Mouse (Mus musculus) intestine, embryonic 16.5 days (tissue): Measurements from ENCODE around the gene Otulin. TPM values are rescaled to one million over a fixed set of nuclear protein-coding genes. Genes with fewer than 3 reads are reported as not detected.

Experiments used
- ATAC-seq: fragments of 200-750 bp; cut with Nextera tagmentation; 2 replicates; pipeline ENCODE4 v1.8.0; 2017; ENCODE audit warnings: moderate TSS enrichment, moderate library complexity
- H3K27ac ChIP-seq: fragments of 300-500 bp; sonication (generic); 2 replicates; pipeline ENCODE4 v1.5.1; 2014; ENCODE audit warnings: mild to moderate bottlenecking, low read length
- H3K27me3 ChIP-seq: fragments of 300-500 bp; sonication (generic); replicated peaks from 2 replicates; pipeline ENCODE4 v1.6.1; 2014; ENCODE audit warnings: low read length, control low read depth, mixed read lengths; ENCODE audit not compliant: control insufficient read depth, insufficient read depth
- H3K36me3 ChIP-seq: fragments of 300-500 bp; sonication (generic); 2 replicates; pipeline ENCODE4 v1.6.1; 2014; ENCODE audit warnings: low read length, control low read depth; ENCODE audit not compliant: control insufficient read depth, insufficient read depth
- H3K4me1 ChIP-seq: fragments of 300-500 bp; sonication (generic); 2 replicates; pipeline ENCODE4 v1.6.1; 2014; ENCODE audit warnings: low read length, control low read depth, mixed read lengths; ENCODE audit not compliant: control insufficient read depth, insufficient read depth
- H3K4me2 ChIP-seq: fragments of 300-500 bp; sonication (generic); 2 replicates; pipeline ENCODE4 v1.6.1; 2014; ENCODE audit warnings: low read depth, low read length, control low read depth
- H3K4me3 ChIP-seq: fragments of 300-500 bp; sonication (generic); 2 replicates; pipeline ENCODE4 v1.5.1; 2014; ENCODE audit warnings: mild to moderate bottlenecking, low read length
- H3K9ac ChIP-seq: fragments of 300-500 bp; sonication (generic); 2 replicates; pipeline ENCODE4 v1.6.1; 2014; ENCODE audit warnings: low read depth, low read length
- H3K9me3 ChIP-seq: fragments of 300-500 bp; sonication (generic); 2 replicates; pipeline ENCODE4 v1.6.1; 2016; ENCODE audit warnings: low read length, control low read depth; ENCODE audit not compliant: control insufficient read depth
- WGBS: fragments of 180-500 bp; shearing (Covaris S2); extraction: QIAGEN DNeasy Blood & Tissue Kit; methylation state at CpG from one replicate; pipeline ENCODE4 v1.1.7; 2014; 5-methylcytosine and 5-hydroxymethylcytosine counted together
- polyA plus RNA-seq: library from polyadenylated mRNA; unstranded; fragments of >200 nt; fragmentation: Nextera tagmentation; extraction: Ambion mirVana; gene quantifications from 2 replicates; pipeline ENCODE4 v1.2.1, GENCODE M21; 2015

Gene Otulin
- 4.7 and 17.1 TPM in 2 replicates for polyA plus RNA-seq

GRCm38 (mm10) chr15:27630601-27631383 lies at the start of gene Otulin:
Otulin (minus strand) TSS chr15:27630693.
- Histone ChIP-seq H3K27me3 (no peaks in the 10 kb centered on the region), H3K4me3 (peak within 1 kb of the TSS; percentile 92)
- WGBS, result 5% methylated on average over 56 of the region's 56 CpGs

DNA sequence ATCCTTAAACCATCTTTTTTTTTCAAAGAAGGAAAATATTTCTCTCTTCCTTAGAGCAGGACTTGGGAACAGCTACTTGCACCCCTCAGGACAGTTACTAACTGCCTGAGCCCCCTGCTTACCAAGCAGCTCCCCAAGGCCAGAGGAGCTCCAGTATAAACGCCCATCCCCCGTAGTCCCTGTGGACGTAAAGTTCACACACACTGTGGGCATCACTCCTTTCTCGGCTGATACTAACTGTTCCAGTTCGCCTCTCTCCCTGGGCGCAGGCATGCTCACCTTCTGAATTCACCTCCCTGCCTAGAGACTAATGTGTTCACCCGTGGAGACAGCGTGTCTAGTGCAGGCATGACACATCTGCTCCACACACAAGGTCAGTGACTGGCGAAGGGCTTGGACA lies 48.0 kb upstream of the Otulin start:
- ATAC-seq, result no peak
- 72% methylated on average over 9 of the region's 9 CpGs for WGBS
- no peaks in the 10 kb centered on the region for H3K27me3 ChIP-seq

More at GRCm38 (mm10) chr15:27630601-27631383, at the start of gene Otulin:
- peak within 1 kb of the TSS; percentile 54 for H3K27ac ChIP-seq
- H3K4me1 ChIP-seq, result peaks cover 15% of the 10 kb centered on the region
- H3K4me2 ChIP-seq, result peak within 1 kb of the TSS; percentile 77
- H3K9me3 ChIP-seq, result no peaks in the 10 kb centered on the region
- peak within 1 kb of the TSS; percentile 92 for H3K9ac ChIP-seq
- no peaks in the 10 kb centered on the region for H3K36me3 ChIP-seq
- ATAC-seq, result peak; percentile 99

DNA sequence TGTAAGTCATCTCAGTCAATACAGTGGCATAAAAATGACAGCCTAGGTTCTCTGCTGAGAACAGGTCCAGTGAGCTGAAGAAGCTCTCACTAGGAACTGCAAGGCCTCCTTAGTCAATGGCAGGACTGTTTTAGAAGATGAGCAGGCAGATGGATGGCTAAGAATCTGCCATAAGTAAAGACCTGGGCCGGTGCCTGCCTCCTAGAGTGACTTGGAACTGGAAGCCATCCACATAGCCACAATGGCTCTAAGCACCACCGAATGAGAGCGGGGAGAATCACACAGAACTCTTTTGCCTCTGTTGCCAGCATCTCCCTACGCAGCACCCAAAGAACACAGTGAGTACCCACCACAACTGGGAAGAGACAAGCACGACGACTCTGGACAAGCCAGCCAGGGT lies 47.3 kb upstream of the Otulin start:
- Histone ChIP-seq H3K36me3 (no peaks in the 10 kb centered on the region), H3K4me2 (no peak overlapping the region), H3K27ac (no peak overlapping the region), H3K4me1 (peaks cover 7% of the 10 kb centered on the region), H3K9me3 (no peaks in the 10 kb centered on the region), H3K27me3 (no peaks in the 10 kb centered on the region), H3K4me3 (no peak overlapping the region), H3K9ac (no peak overlapping the region)
- ATAC-seq, result no peak
- 89% methylated on average over 6 of the region's 6 CpGs for WGBS

More for the DNA sequence above, 48.0 kb upstream of the Otulin start:
- Histone ChIP-seq H3K9me3 (no peaks in the 10 kb centered on the region), H3K4me3 (no peak overlapping the region), H3K4me2 (no peak overlapping the region), H3K9ac (no peak overlapping the region), H3K4me1 (peaks cover 7% of the 10 kb centered on the region), H3K36me3 (no peaks in the 10 kb centered on the region), H3K27ac (no peak overlapping the region)

DNA sequence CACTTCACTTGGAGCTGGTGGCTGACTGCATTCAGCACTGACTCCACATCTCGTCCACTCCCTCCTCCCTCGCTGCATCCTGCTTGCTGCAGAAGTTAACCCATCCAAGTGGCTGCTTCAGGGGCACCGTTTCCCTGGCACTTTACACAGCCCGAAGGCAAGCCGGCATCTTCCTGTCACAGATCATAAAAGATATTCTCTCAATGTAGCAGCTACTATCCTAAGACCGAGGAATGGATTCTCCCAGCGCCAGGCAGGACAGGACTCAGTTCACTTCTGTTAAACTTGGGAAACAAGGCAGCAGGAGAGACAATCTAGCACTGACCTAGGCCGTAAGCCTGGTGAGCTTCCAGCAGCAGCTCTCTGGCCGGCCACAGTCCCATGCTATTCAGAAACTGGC lies 45.7 kb upstream of the Otulin start:
- H3K36me3 ChIP-seq, result no peaks in the 10 kb centered on the region
- no peak overlapping the region for H3K4me3 ChIP-seq
- 62% methylated on average over 9 of the region's 9 CpGs for WGBS

GRCm38 (mm10) chr15:27675122-27675521 lies 44.6 kb upstream of the Otulin start:
- no peak overlapping the region for H3K4me2 ChIP-seq
- no peak for ATAC-seq
- 90% methylated on average over 7 of the region's 7 CpGs for WGBS
- no peak overlapping the region for H3K4me3 ChIP-seq
- H3K9me3 ChIP-seq, result no peaks in the 10 kb centered on the region
- no peaks in the 10 kb centered on the region for H3K4me1 ChIP-seq
- H3K27ac ChIP-seq, result no peak overlapping the region
- H3K9ac ChIP-seq, result no peak overlapping the region
- H3K36me3 ChIP-seq, result no peaks in the 10 kb centered on the region
- H3K27me3 ChIP-seq, result no peaks in the 10 kb centered on the region

More for the DNA sequence above, 45.7 kb upstream of the Otulin start:
- Histone ChIP-seq H3K27ac (no peak overlapping the region), H3K9me3 (no peaks in the 10 kb centered on the region), H3K27me3 (no peaks in the 10 kb centered on the region), H3K9ac (no peak overlapping the region), H3K4me1 (peaks cover 7% of the 10 kb centered on the region), H3K4me2 (no peak overlapping the region)
- ATAC-seq, result no peak

DNA sequence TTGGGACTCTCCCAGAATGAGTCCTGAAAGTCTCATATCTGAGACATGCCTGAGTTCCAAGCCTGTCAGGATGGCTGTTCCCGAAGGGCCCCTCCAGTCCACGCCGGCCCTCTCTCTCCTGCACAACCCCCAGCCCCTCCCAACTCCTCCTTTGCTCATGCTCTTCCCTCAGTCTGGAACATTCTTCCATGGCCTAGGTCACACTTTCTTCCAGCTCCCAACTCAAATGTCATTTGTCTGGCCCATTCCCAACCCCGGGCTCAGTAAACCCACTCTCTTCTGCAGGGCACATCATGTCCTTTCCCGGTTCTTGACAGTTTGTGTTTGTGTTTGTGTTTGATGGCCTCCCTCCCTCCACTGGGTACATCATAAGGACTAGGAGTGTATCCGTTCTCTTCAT lies 43.5 kb upstream of the Otulin start:
- Histone ChIP-seq H3K4me3 (no peak overlapping the region), H3K9me3 (no peaks in the 10 kb centered on the region), H3K36me3 (no peaks in the 10 kb centered on the region), H3K4me1 (no peaks in the 10 kb centered on the region), H3K4me2 (no peak overlapping the region), H3K9ac (no peak overlapping the region), H3K27me3 (no peaks in the 10 kb centered on the region), H3K27ac (no peak overlapping the region)
- 73% methylated on average over 6 of the region's 6 CpGs for WGBS
- no peak for ATAC-seq

DNA sequence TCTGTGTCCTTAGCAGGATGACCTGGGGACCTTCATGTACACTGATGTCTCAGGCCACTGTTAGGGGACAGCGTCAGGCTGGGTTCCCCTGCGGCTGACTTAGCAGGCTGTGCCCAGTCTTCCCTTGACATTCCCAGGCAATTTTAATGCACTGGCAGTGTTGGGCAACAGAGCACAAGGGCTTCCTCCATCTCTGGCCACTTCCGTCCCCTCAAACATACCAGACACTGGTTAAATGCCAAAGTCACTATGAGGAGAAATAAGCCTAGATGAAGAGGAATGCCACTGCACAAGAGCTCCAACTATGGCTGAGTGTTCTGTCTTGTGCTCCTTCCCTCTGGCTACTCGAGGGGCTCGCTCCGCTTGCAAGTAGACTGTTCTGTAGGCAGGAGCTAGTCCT lies 42.7 kb upstream of the Otulin start:
- H3K9me3 ChIP-seq, result no peaks in the 10 kb centered on the region
- H3K27ac ChIP-seq, result no peak overlapping the region
- WGBS, result 92% methylated on average over 6 of the region's 6 CpGs
- H3K4me2 ChIP-seq, result no peak overlapping the region
- H3K36me3 ChIP-seq, result no peaks in the 10 kb centered on the region
- H3K4me3 ChIP-seq, result no peak overlapping the region
- no peaks in the 10 kb centered on the region for H3K27me3 ChIP-seq
- no peaks in the 10 kb centered on the region for H3K4me1 ChIP-seq
- ATAC-seq, result no peak
- no peak overlapping the region for H3K9ac ChIP-seq

GRCm38 (mm10) chr15:27672259-27672658 lies 41.8 kb upstream of the Otulin start:
- H3K27ac ChIP-seq, result no peak overlapping the region
- H3K9ac ChIP-seq, result no peak overlapping the region
- no peak overlapping the region for H3K4me2 ChIP-seq
- H3K27me3 ChIP-seq, result no peaks in the 10 kb centered on the region
- no peaks in the 10 kb centered on the region for H3K36me3 ChIP-seq
- 75% methylated on average over 8 of the region's 8 CpGs for WGBS
- no peak overlapping the region for H3K4me3 ChIP-seq
- H3K9me3 ChIP-seq, result no peaks in the 10 kb centered on the region
- no peaks in the 10 kb centered on the region for H3K4me1 ChIP-seq
- ATAC-seq, result no peak

- Histone ChIP-seq H3K4me3 (no peak overlapping the region), H3K27ac (no peak overlapping the region), H3K4me2 (no peak overlapping the region), H3K9ac (no peak overlapping the region), H3K4me1 (no peaks in the 10 kb centered on the region), H3K9me3 (no peaks in the 10 kb centered on the region), H3K36me3 (no peaks in the 10 kb centered on the region), H3K27me3 (no peaks in the 10 kb centered on the region)
- no peak for ATAC-seq
- WGBS, result 81% methylated on average over 10 of the region's 10 CpGs
Observed at GRCm38 (mm10) chr15:27671612-27672245, 41.2 kb upstream of the Otulin start.
